Mouse (Mus musculus) spleen, adult 2 months (tissue): ENCODE results near the gene Gm2431.
A peak's percentile ranks its signal among the peaks of the same experiment; 100 is the strongest.

Experiments used
- CTCF ChIP-seq: fragments of 200-500 bp; IDR thresholded peaks from 2 replicates; pipeline ENCODE4 v1.5.1; 2011; ENCODE audit warnings: mild to moderate bottlenecking, inconsistent platforms; ENCODE audit not compliant: insufficient read depth, insufficient read length, insufficient replicate concordance; ENCODE audit errors: extremely low read depth
- POLR2A ChIP-seq: fragments of 200-500 bp; IDR thresholded peaks from 2 replicates; pipeline ENCODE4 v1.6.1; 2011; ENCODE audit warnings: low read depth, low read length, inconsistent platforms

- TF ChIP-seq CTCF (peak; percentile 42; the same call in 1 of the 2 replicates), POLR2A (no peak)
These were observed 2.6 kb downstream of the Gm2431 start for GRCm38 (mm10) chr7:142255517-142255916.
